Mouse (Mus musculus) limb, embryonic 10.5 days (tissue): ENCODE data around the gene Tesk2. TPM values are rescaled to one million over a fixed set of nuclear protein-coding genes. Genes with fewer than 3 reads are reported as not detected.
A peak's percentile ranks its signal among the peaks of the same experiment; 100 is the strongest.
"Not testable (repeated sequence)": the region's sequence is repeated elsewhere in the genome, so short reads cannot be mapped to it uniquely, and the experiment has no call there.

Experiments
- DNase-seq: peaks from one replicate; pipeline ENCODE4 v3.0.0-alpha.2; 2017; ENCODE audit warnings: low spot score
- H3K27ac ChIP-seq: fragments of 300-500 bp; sonication (generic); 2 replicates; pipeline ENCODE4 v1.5.1; 2016; ENCODE audit warnings: mild to moderate bottlenecking
- H3K27me3 ChIP-seq: fragments of 300-500 bp; sonication (generic); 2 replicates; pipeline ENCODE4 v1.6.1; 2016; ENCODE audit warnings: low read depth, mild to moderate bottlenecking; ENCODE audit not compliant: poor library complexity, severe bottlenecking
- H3K36me3 ChIP-seq: fragments of 300-500 bp; sonication (generic); 2 replicates; pipeline ENCODE4 v1.6.1; 2016; ENCODE audit warnings: mild to moderate bottlenecking, moderate library complexity
- H3K4me1 ChIP-seq: fragments of 300-500 bp; sonication (generic); 2 replicates; pipeline ENCODE4 v1.6.1; 2016
- H3K4me3 ChIP-seq: fragments of 300-500 bp; sonication (generic); 2 replicates; pipeline ENCODE4 v1.5.1; 2016; ENCODE audit warnings: mild to moderate bottlenecking, moderate library complexity
- H3K9me3 ChIP-seq: fragments of 300-500 bp; sonication (generic); replicated peaks from 2 replicates; pipeline ENCODE4 v1.6.1; 2016; ENCODE audit warnings: mild to moderate bottlenecking
- WGBS: fragments of 180-500 bp; shearing (Covaris S2); methylation state at CpG from one replicate; pipeline ENCODE4 v1.1.7; 2016; 5-methylcytosine and 5-hydroxymethylcytosine counted together
- polyA plus RNA-seq: library from polyadenylated mRNA; unstranded; fragments of >200 nt; fragmentation: Nextera tagmentation; extraction: Ambion mirVana; gene quantifications from 2 replicates; pipeline ENCODE4 v1.2.1, GENCODE M21; 2016

The Tesk2 gene
- polyA plus RNA-seq, 1 experiment from 2014 or later: 13.6 TPM

- Histone ChIP-seq H3K4me1 (peaks cover 17% of the 10 kb centered on the region), H3K36me3 (peaks cover 51% of the 10 kb centered on the region), H3K9me3 (no peaks in the 10 kb centered on the region), H3K27ac (no peak overlapping the region), H3K27me3 (peaks cover 27% of the 10 kb centered on the region), H3K4me3 (no peak overlapping the region)
- WGBS: 91% methylated on average over 6 of the region's 6 CpGs
- no peak for DNase-seq
Measured at GRCm38 (mm10) chr4:116817486-116817885, 96.7 kb downstream of the Tesk2 start.

GRCm38 (mm10) chr4:116819968-116820901 is 99.5 kb downstream of the Tesk2 start:
- H3K4me3 ChIP-seq: peak overlapping the region; percentile 59
- peak overlapping the region; percentile 78; the same call in 1 of the 2 replicates for H3K27ac ChIP-seq
- peaks cover 27% of the 10 kb centered on the region for H3K27me3 ChIP-seq
- H3K4me1 ChIP-seq: peaks cover 29% of the 10 kb centered on the region
- H3K9me3 ChIP-seq: no peaks in the 10 kb centered on the region
- WGBS: 21% methylated on average over 32 of the region's 32 CpGs
- H3K36me3 ChIP-seq: peaks cover 35% of the 10 kb centered on the region
- DNase-seq: peak; percentile 36

- H3K4me3 ChIP-seq: peak overlapping the region; percentile 59
- no peaks in the 10 kb centered on the region for H3K9me3 ChIP-seq
- H3K36me3 ChIP-seq: peaks cover 27% of the 10 kb centered on the region
- peak; percentile 83 for DNase-seq
- H3K27me3 ChIP-seq: peaks cover 27% of the 10 kb centered on the region
- H3K4me1 ChIP-seq: peaks cover 31% of the 10 kb centered on the region
- peak overlapping the region; percentile 78 for H3K27ac ChIP-seq
- under 1% methylated on average over 51 of the region's 51 CpGs for WGBS
Measured at GRCm38 (mm10) chr4:116820902-116821693, 100.3 kb downstream of the Tesk2 start.

GRCm38 (mm10) chr4:116821694-116822016 is 100.9 kb downstream of the Tesk2 start, which contains the start of gene Hpdl:
TSS of gene Hpdl (minus strand) at chr4:116821707.
- H3K36me3 ChIP-seq: peaks cover 22% of the 10 kb centered on the region
- peak within 1 kb of the TSS; percentile 78 for H3K27ac ChIP-seq
- H3K9me3 ChIP-seq: no peaks in the 10 kb centered on the region
- peak within 1 kb of the TSS; percentile 59 for H3K4me3 ChIP-seq
- H3K27me3 ChIP-seq: peaks cover 27% of the 10 kb centered on the region
- 14% methylated on average over 9 of the region's 9 CpGs for WGBS
- DNase-seq: no peak
- peaks cover 31% of the 10 kb centered on the region for H3K4me1 ChIP-seq

GRCm38 (mm10) chr4:116824541-116825004 is 103.8 kb downstream of the Tesk2 start:
- 1% methylated on average over 29 of the region's 29 CpGs for WGBS
- peak; percentile 81 for DNase-seq
- peak overlapping the region; percentile 61 for H3K4me3 ChIP-seq
- H3K27me3 ChIP-seq: peaks cover 19% of the 10 kb centered on the region
- no peaks in the 10 kb centered on the region for H3K9me3 ChIP-seq
- H3K27ac ChIP-seq: peak overlapping the region; percentile 90
- peaks cover 32% of the 10 kb centered on the region for H3K4me1 ChIP-seq
- no peaks in the 10 kb centered on the region for H3K36me3 ChIP-seq

- Histone ChIP-seq H3K4me1 (peaks cover 22% of the 10 kb centered on the region), H3K36me3 (no peaks in the 10 kb centered on the region), H3K9me3 (no peaks in the 10 kb centered on the region), H3K27me3 (no peaks in the 10 kb centered on the region), H3K27ac (no peak overlapping the region), H3K4me3 (no peak overlapping the region)
- WGBS: 3% methylated on average over 4 of the region's 4 CpGs
- no peak for DNase-seq
Measured at GRCm38 (mm10) chr4:116827819-116828218, 107.1 kb downstream of the Tesk2 start.

GRCm38 (mm10) chr4:116829364-116830069 is 108.8 kb downstream of the Tesk2 start:
- Histone ChIP-seq H3K4me1 (peaks cover 17% of the 10 kb centered on the region), H3K36me3 (no peaks in the 10 kb centered on the region), H3K27me3 (no peaks in the 10 kb centered on the region), H3K4me3 (no peak overlapping the region), H3K9me3 (no peaks in the 10 kb centered on the region), H3K27ac (no peak overlapping the region)
- WGBS: 62% methylated on average over 6 of the region's 6 CpGs
- no peak for DNase-seq

GRCm38 (mm10) chr4:116830070-116830368 is 109.3 kb downstream of the Tesk2 start:
- H3K27ac ChIP-seq: no peak overlapping the region

GRCm38 (mm10) chr4:116838999-116839398 is 118.3 kb downstream of the Tesk2 start:
- H3K9me3 ChIP-seq: no peaks in the 10 kb centered on the region
- peaks cover 7% of the 10 kb centered on the region; the same call in 1 of the 2 replicates for H3K4me1 ChIP-seq
- H3K27me3 ChIP-seq: peaks cover 25% of the 10 kb centered on the region
- no peaks in the 10 kb centered on the region for H3K36me3 ChIP-seq
- 34% methylated on average over 2 of the region's 2 CpGs for WGBS
- no peak for DNase-seq
- no peak overlapping the region for H3K27ac ChIP-seq
- no peak overlapping the region for H3K4me3 ChIP-seq

More at GRCm38 (mm10) chr4:116830070-116830368, 109.3 kb downstream of the Tesk2 start:
- Histone ChIP-seq H3K4me1 (peaks cover 13% of the 10 kb centered on the region), H3K36me3 (no peaks in the 10 kb centered on the region), H3K9me3 (no peaks in the 10 kb centered on the region), H3K4me3 (no peak overlapping the region), H3K27me3 (no peaks in the 10 kb centered on the region)
- 29% methylated on average over 6 of the region's 6 CpGs for WGBS
- no peak for DNase-seq

GRCm38 (mm10) chr4:116840096-116840495 is 119.3 kb downstream of the Tesk2 start:
- not testable (repeated sequence) for H3K27ac ChIP-seq, H3K36me3 ChIP-seq, H3K4me1 ChIP-seq, H3K9me3 ChIP-seq
- WGBS: 21% methylated on average over 27 of the region's 29 CpGs
- H3K4me3 ChIP-seq: peak overlapping the region; percentile 35
- H3K27me3 ChIP-seq: peaks cover 25% of the 10 kb centered on the region
- DNase-seq: peak; percentile 46

- DNase-seq: no peak
- no peak overlapping the region for H3K4me3 ChIP-seq
- no peaks in the 10 kb centered on the region for H3K9me3 ChIP-seq
- 83% methylated on average over 6 of the region's 6 CpGs for WGBS
- H3K36me3 ChIP-seq: no peaks in the 10 kb centered on the region
- H3K27me3 ChIP-seq: peaks cover 25% of the 10 kb centered on the region
- H3K27ac ChIP-seq: no peak overlapping the region
- H3K4me1 ChIP-seq: peaks cover 7% of the 10 kb centered on the region; the same call in 1 of the 2 replicates
Measured at GRCm38 (mm10) chr4:116840841-116841240, 120.1 kb downstream of the Tesk2 start.

- no peak overlapping the region for H3K27ac ChIP-seq
- 96% methylated on average over 3 of the region's 3 CpGs for WGBS
- no peaks in the 10 kb centered on the region for H3K9me3 ChIP-seq
- peaks cover 3% of the 10 kb centered on the region; the same call in 1 of the 2 replicates for H3K4me1 ChIP-seq
- peaks cover 19% of the 10 kb centered on the region for H3K27me3 ChIP-seq
- DNase-seq: no peak
- H3K4me3 ChIP-seq: no peak overlapping the region
- H3K36me3 ChIP-seq: no peaks in the 10 kb centered on the region
Measured at GRCm38 (mm10) chr4:116844324-116844723, 123.6 kb downstream of the Tesk2 start.
